Mouse (Mus musculus) brain, adult 2 months (tissue): ENCODE results near the gene Gm42417.

Experiments used
- DNase-seq: peaks from one replicate; pipeline ENCODE4 v3.0.0; 2011; ENCODE audit warnings: low read depth, low spot score

Gene Gm42417

GRCm38 (mm10) chr1:36539186-36539585 lies at the start of gene Gm42417:
Gene Gm42417, minus strand, starts transcription at chr1:36539429.
- no peak for DNase-seq

GRCm38 (mm10) chr1:36587860-36588259 lies 48.6 kb upstream of the Gm42417 start:
- DNase-seq: no peak

GRCm38 (mm10) chr1:36586288-36586687 lies 47.1 kb upstream of the Gm42417 start:
- DNase-seq: no peak

GRCm38 (mm10) chr1:36583408-36584116 lies 44.3 kb upstream of the Gm42417 start:
- no peak for DNase-seq

- DNase-seq: no peak
Measured at GRCm38 (mm10) chr1:36582211-36582610, 43.0 kb upstream of the Gm42417 start.

- peak; percentile 43 for DNase-seq
Measured at GRCm38 (mm10) chr1:36581260-36581659, 42.0 kb upstream of the Gm42417 start.

GRCm38 (mm10) chr1:36580384-36581207 lies 41.4 kb upstream of the Gm42417 start:
- peak; percentile 82 for DNase-seq

- DNase-seq: no peak
Measured at GRCm38 (mm10) chr1:36579974-36580383, 40.8 kb upstream of the Gm42417 start.

GRCm38 (mm10) chr1:36576991-36577675 lies 37.9 kb upstream of the Gm42417 start:
- no peak for DNase-seq

GRCm38 (mm10) chr1:36575347-36575746 lies 36.1 kb upstream of the Gm42417 start:
- no peak for DNase-seq

GRCm38 (mm10) chr1:36574196-36574955 lies 35.1 kb upstream of the Gm42417 start:
- DNase-seq: no peak

- DNase-seq: no peak
Measured at GRCm38 (mm10) chr1:36573524-36573923, 34.3 kb upstream of the Gm42417 start.

- no peak for DNase-seq
Measured at GRCm38 (mm10) chr1:36572709-36573108, 33.5 kb upstream of the Gm42417 start.

- no peak for DNase-seq
Measured at GRCm38 (mm10) chr1:36572140-36572700, 33.0 kb upstream of the Gm42417 start.

- no peak for DNase-seq
Measured at GRCm38 (mm10) chr1:36571627-36572026, 32.4 kb upstream of the Gm42417 start.

- DNase-seq: no peak
Measured at GRCm38 (mm10) chr1:36570320-36570719, 31.1 kb upstream of the Gm42417 start.

- no peak for DNase-seq
Measured at GRCm38 (mm10) chr1:36569694-36570276, 30.6 kb upstream of the Gm42417 start.

- DNase-seq: no peak
Measured at GRCm38 (mm10) chr1:36568776-36569175, 29.5 kb upstream of the Gm42417 start.

- DNase-seq: no peak
Measured at GRCm38 (mm10) chr1:36567818-36568603, 28.8 kb upstream of the Gm42417 start.

GRCm38 (mm10) chr1:36566425-36566824 lies 27.2 kb upstream of the Gm42417 start:
- no peak for DNase-seq
